ENCODE assay signal across 8 mouse cellular contexts in genomic region chr1:33813868-33814794, GRCm38 (mm10). TPM values are rescaled to one million over a fixed set of nuclear protein-coding genes. Genes with fewer than 3 reads are reported as not detected.
DNase-seq lines count a peak whose midpoint lies in the region; ATAC-seq and TF ChIP-seq lines count a peak whose summit lies in the region.

TSS of gene Zfp451 (minus strand) at chr1:33814595.

- H3K36me3 ChIP-seq in G1E (replicated peaks): peaks cover 39% of the 10 kb centered on the region
- peaks cover 10% of the 10 kb centered on the region for H3K36me3 ChIP-seq in forebrain, postnatal 0 days (ENCODE audit: insufficient read depth)
- H3K36me3 ChIP-seq in lung, embryonic 16.5 days (ENCODE audit: control insufficient read depth, insufficient read depth, low read length): peaks cover 12% of the 10 kb centered on the region

- peaks cover 2% of the 10 kb centered on the region; the same call in 1 of the 2 replicates for H3K9me3 ChIP-seq in G1E (replicated peaks)
- H3K9me3 ChIP-seq in forebrain, postnatal 0 days (ENCODE audit: low read length): no peaks in the 10 kb centered on the region
- no peaks in the 10 kb centered on the region for H3K9me3 ChIP-seq in lung, embryonic 16.5 days (ENCODE audit: control insufficient read depth, low read length)

- H3K4me2 ChIP-seq in forebrain, postnatal 0 days (ENCODE audit: low read depth): peak within 1 kb of the TSS; percentile 57
- H3K4me2 ChIP-seq in lung, embryonic 16.5 days (ENCODE audit: low read depth, low read length): peak within 1 kb of the TSS; percentile 56

- H3K4me3 ChIP-seq in G1E (ENCODE audit: low read depth, low read length): peak within 1 kb of the TSS; percentile 94
- H3K4me3 ChIP-seq in forebrain, postnatal 0 days (ENCODE audit: low read depth, low read length): peak within 1 kb of the TSS; percentile 90
- H3K4me3 ChIP-seq in lung, embryonic 16.5 days (ENCODE audit: low read length): peak within 1 kb of the TSS; percentile 74

- H3K4me1 ChIP-seq in G1E (ENCODE audit: insufficient read depth, low read depth, low read length): peaks cover 35% of the 10 kb centered on the region
- H3K4me1 ChIP-seq in forebrain, postnatal 0 days (ENCODE audit: insufficient read depth): peaks cover 15% of the 10 kb centered on the region
- H3K4me1 ChIP-seq in lung, embryonic 16.5 days (replicated peaks; ENCODE audit: control insufficient read depth, insufficient read depth, low read length): peaks cover 12% of the 10 kb centered on the region

- no peaks in the 10 kb centered on the region for H3K27me3 ChIP-seq in G1E (ENCODE audit: insufficient read depth, low read length)
- no peaks in the 10 kb centered on the region for H3K27me3 ChIP-seq in forebrain, postnatal 0 days (ENCODE audit: insufficient read depth, low read length)
- H3K27me3 ChIP-seq in lung, embryonic 16.5 days (ENCODE audit: control insufficient read depth, insufficient read depth, low read depth, low read length): no peaks in the 10 kb centered on the region

- H3K9ac ChIP-seq in forebrain, postnatal 0 days: peak within 1 kb of the TSS; percentile 97
- H3K9ac ChIP-seq in lung, embryonic 16.5 days (ENCODE audit: low read length): peak within 1 kb of the TSS; percentile 91

- DNase-seq in G1E (ENCODE audit: low spot score): peak; percentile 95
- DNase-seq in cerebellum, adult 18-20 months: peak; percentile 94 to 97
- peak; percentile 96 for DNase-seq in forebrain, postnatal 0 days
- DNase-seq in layer of hippocampus, adult 9-10 months (ENCODE audit: low spot score): peak; percentile 64
- peak; percentile 79 for DNase-seq in ovary, postnatal 10 days (ENCODE audit: low spot score)
- DNase-seq in thymus, postnatal 10 days (ENCODE audit: low spot score in 2 of 2): peak; percentile 81 to 84

- ATAC-seq in G1E (ENCODE audit: extremely low read depth, insufficient number of reproducible peaks, low FRiP score, poor library complexity, severe bottlenecking): peak; percentile 76
- peak; percentile 96 for ATAC-seq in forebrain, postnatal 0 days
- peak; percentile 95 to 96 for ATAC-seq in hematopoietic stem cell, adult 5-6 weeks (replicated peaks in 1 of 2; ENCODE audit: insufficient read depth in 1 of 2, low FRiP score in 2 of 2, low TSS enrichment in 1 of 2, low read depth in 1 of 2, poor library complexity in 2 of 2, severe bottlenecking in 2 of 2)
- ATAC-seq in lung, embryonic 16.5 days (ENCODE audit: low read depth): peak; percentile 97

- no peak for TF ChIP-seq CTCF in G1E (IDR thresholded peaks at IDR 0.05; ENCODE audit: low read depth, low read length)
- TF ChIP-seq CTCF in forebrain, postnatal 0 days (IDR thresholded peaks at IDR 0.05; ENCODE audit: low read depth): peak; percentile 39

- WGBS in forebrain, postnatal 0 days: 2% methylated on average over 84 of the region's 85 CpGs
- WGBS in lung, embryonic 16.5 days: under 1% methylated on average over 82 of the region's 85 CpGs

- H3K27ac ChIP-seq in forebrain, postnatal 0 days (ENCODE audit: low read depth, low read length): peak within 1 kb of the TSS; percentile 96
- H3K27ac ChIP-seq in lung, embryonic 16.5 days (ENCODE audit: low read length): peak within 1 kb of the TSS; percentile 85

RNA-seq across cellular contexts. Expression of gene Zfp451, which starts in this region (rescaled TPM):
- total RNA-seq in G1E (2014; fragmentation: Nextera tagmentation) (102 and 142 TPM in 2 replicates), G1E (2017) (33.2 and 36.7 TPM in 2 replicates)
- 33.7 and 37.1 TPM in 2 replicates for polyA plus RNA-seq in G1E (2012)
- total RNA-seq in forebrain, postnatal 0 days (2014; rRNA removed): 57.2 and 67.2 TPM in 2 replicates
- 20.7 and 29.1 TPM in 2 replicates for polyA plus RNA-seq in forebrain, postnatal 0 days (2015; fragmentation: Nextera tagmentation; extraction: Ambion mirVana)
- 37.5 and 43.9 TPM in 2 replicates for total RNA-seq in hematopoietic stem cell, adult 5-6 weeks (2017)
- 22.4 and 23.3 TPM in 2 replicates for polyA plus RNA-seq in lung, embryonic 16.5 days (2015; fragmentation: Nextera tagmentation; extraction: Ambion mirVana)

Comparison
In these comparisons a context has a peak if more than half of its experiments do, and no peak if none do; other contexts are left out.
1. Peak in every context shown above with its lines: DNase-seq, ATAC-seq, H3K4me3 ChIP-seq and H3K27ac ChIP-seq.